17 mouse cellular contexts compared by ENCODE assay signal in the genomic region with DNA sequence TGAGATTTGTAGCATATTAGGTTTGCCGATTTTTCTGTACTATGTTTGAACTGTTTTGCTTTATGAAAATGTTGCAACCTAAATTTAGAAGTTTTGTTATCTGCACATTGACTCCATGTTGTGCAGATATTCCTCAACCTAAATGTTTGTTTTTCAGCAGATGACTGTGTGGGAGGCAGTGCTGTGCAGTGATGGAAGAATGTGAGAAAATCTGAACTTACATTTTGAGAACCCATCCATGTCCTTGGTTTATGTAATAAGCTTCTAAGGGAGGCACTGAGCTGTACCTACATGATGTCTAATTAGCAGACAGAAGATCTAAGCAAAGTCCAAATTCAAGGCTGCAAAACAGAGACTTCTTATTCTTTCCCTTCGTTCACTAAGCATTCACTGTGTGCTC.
"Had no signal": no experiment of that assay in that cellular context is flagged by ENCODE, and none has a peak within 500 bp of the region (broad histone marks: within the 10 kb centered on the region; RNA-seq: fewer than 3 reads in every experiment).

No protein-coding gene starts in this region.

- H3K9ac ChIP-seq: liver, embryonic 12.5 days; lung, embryonic 14.5 days; neural tube, embryonic 15.5 days had no signal

- ATAC-seq: inflammation-experienced regulatory T-cells, adult 6 months; intestine, postnatal 0 days; liver, embryonic 12.5 days had no signal

- DNase-seq: kidney, adult 8-10 months; kidney, postnatal 25 days; lung, embryonic 14.5 days; lung, postnatal 10 days; lung, postnatal 4 days; midbrain, embryonic 14.5 days; right cerebral cortex, postnatal 4 days; spleen, adult 18-20 months; thymus, adult 2 months; thymus, postnatal 25 days had no signal

- H3K27ac ChIP-seq: limb, embryonic 10.5 days; liver, embryonic 12.5 days; midbrain, embryonic 10.5 days; neural tube, embryonic 15.5 days had no signal

- H3K4me1 ChIP-seq: limb, embryonic 10.5 days had no signal

- H3K4me2 ChIP-seq: liver, embryonic 12.5 days; lung, embryonic 14.5 days; neural tube, embryonic 15.5 days had no signal

- H3K4me3 ChIP-seq: limb, embryonic 10.5 days; liver, embryonic 12.5 days; midbrain, embryonic 10.5 days; myocyte; neural tube, embryonic 15.5 days had no signal

- H3K9me3 ChIP-seq: limb, embryonic 10.5 days; liver, embryonic 12.5 days; midbrain, embryonic 10.5 days; neural tube, embryonic 15.5 days had no signal

- H3K27me3 ChIP-seq: liver, embryonic 12.5 days; neural tube, embryonic 15.5 days had no signal
